Mouse (Mus musculus): ENCODE measurements around the gene Fsd2. TPM values are rescaled to one million over a fixed set of nuclear protein-coding genes. Genes with fewer than 3 reads are reported as not detected.

The Fsd2 gene
- polyA plus RNA-seq, 1 experiment, result 4.8 TPM

DNA sequence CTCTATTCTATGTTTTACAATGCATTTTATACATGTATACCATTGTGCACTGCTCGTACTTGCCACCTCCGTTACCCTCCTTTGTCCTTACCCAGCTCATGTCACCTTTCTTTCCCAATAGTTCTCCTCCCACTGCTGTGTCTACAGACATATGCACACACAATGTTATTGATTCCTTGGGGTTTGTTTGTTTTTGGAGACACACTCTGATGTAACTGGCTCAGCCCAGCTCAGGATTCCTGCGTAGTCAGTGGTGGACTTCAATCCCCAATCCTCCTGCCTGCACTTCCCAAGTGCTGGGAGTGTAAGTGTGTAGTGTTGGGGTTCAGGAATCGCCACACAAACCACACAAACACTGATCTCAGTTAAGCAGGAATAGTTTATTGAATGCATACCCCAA lies 20.5 kb upstream of the Fsd2 start:
- H3K27me3 ChIP-seq (ENCODE audit: control insufficient read depth, insufficient read depth, insufficient read length), result no peaks in the 10 kb centered on the region
- H3K36me3 ChIP-seq (ENCODE audit: control insufficient read depth, insufficient read depth), result peaks cover 11% of the 10 kb centered on the region
- H3K79me2 ChIP-seq (ENCODE audit: control insufficient read depth, insufficient read depth), result no peaks in the 10 kb centered on the region
- H3K4me2 ChIP-seq (ENCODE audit: low read depth), result no peak overlapping the region
- H3K4me3 ChIP-seq, result no peak overlapping the region
- no peak for TF ChIP-seq MYOG (IDR thresholded peaks at IDR 0.05; ENCODE audit: control insufficient read depth in 1 of 3, insufficient read depth in 1 of 3, insufficient read length in 2 of 3, low read depth in 2 of 3)
- TF ChIP-seq E2F4 (IDR thresholded peaks at IDR 0.05; ENCODE audit: insufficient read depth), result no peak
- TF ChIP-seq CEBPB (IDR thresholded peaks at IDR 0.05; ENCODE audit: insufficient read depth, poor library complexity, severe bottlenecking), result no peak
- no peak for TF ChIP-seq MYOD1 (IDR thresholded peaks at IDR 0.05; ENCODE audit: control insufficient read depth in 1 of 3, insufficient read length in 2 of 3, low read depth in 2 of 3)
- no peak for TF ChIP-seq POLR2AphosphoS2 (IDR thresholded peaks at IDR 0.05; ENCODE audit: insufficient read length, low read depth)
- TF ChIP-seq TCF12 (IDR thresholded peaks at IDR 0.05; ENCODE audit: insufficient read depth, poor library complexity, severe bottlenecking), result no peak
- TF ChIP-seq SRF (IDR thresholded peaks at IDR 0.05; ENCODE audit: control insufficient read depth, insufficient read length, low read depth), result no peak
- no peak for TF ChIP-seq USF1 (IDR thresholded peaks at IDR 0.05; ENCODE audit: low read depth)
- no peak for TF ChIP-seq TCF3 (IDR thresholded peaks at IDR 0.05; ENCODE audit: insufficient read length, low read depth)
- no peak for TF ChIP-seq MAX (IDR thresholded peaks at IDR 0.05; ENCODE audit: low read depth)
- no peak for TF ChIP-seq REST (IDR thresholded peaks at IDR 0.05; ENCODE audit: insufficient read depth, insufficient read length)
- TF ChIP-seq POLR2A (IDR thresholded peaks at IDR 0.05; ENCODE audit: insufficient read length, low read depth), result no peak
- no peak overlapping the region for H3ac ChIP-seq (ENCODE audit: control insufficient read depth, insufficient read length)

- no peak overlapping the region for H3ac ChIP-seq (ENCODE audit: control insufficient read depth, insufficient read length)
- H3K4me2 ChIP-seq (ENCODE audit: low read depth), result no peak overlapping the region
- H3K27me3 ChIP-seq (ENCODE audit: control insufficient read depth, insufficient read depth, insufficient read length), result no peaks in the 10 kb centered on the region
- no peaks in the 10 kb centered on the region for H3K79me2 ChIP-seq (ENCODE audit: control insufficient read depth, insufficient read depth)
- no peak overlapping the region for H3K4me3 ChIP-seq
- TF ChIP-seq MYOD1 (IDR thresholded peaks at IDR 0.05; ENCODE audit: control insufficient read depth in 1 of 3, insufficient read length in 2 of 3, low read depth in 2 of 3) (no peak), TCF12 (IDR thresholded peaks at IDR 0.05; ENCODE audit: insufficient read depth, poor library complexity, severe bottlenecking) (no peak), MYOG (IDR thresholded peaks at IDR 0.05; ENCODE audit: control insufficient read depth in 1 of 3, insufficient read depth in 1 of 3, insufficient read length in 2 of 3, low read depth in 2 of 3) (no peak)
- H3K36me3 ChIP-seq (ENCODE audit: control insufficient read depth, insufficient read depth), result peaks cover 11% of the 10 kb centered on the region
Observed at GRCm38 (mm10) chr7:81585326-81585725, 18.6 kb upstream of the Fsd2 start.

DNA sequence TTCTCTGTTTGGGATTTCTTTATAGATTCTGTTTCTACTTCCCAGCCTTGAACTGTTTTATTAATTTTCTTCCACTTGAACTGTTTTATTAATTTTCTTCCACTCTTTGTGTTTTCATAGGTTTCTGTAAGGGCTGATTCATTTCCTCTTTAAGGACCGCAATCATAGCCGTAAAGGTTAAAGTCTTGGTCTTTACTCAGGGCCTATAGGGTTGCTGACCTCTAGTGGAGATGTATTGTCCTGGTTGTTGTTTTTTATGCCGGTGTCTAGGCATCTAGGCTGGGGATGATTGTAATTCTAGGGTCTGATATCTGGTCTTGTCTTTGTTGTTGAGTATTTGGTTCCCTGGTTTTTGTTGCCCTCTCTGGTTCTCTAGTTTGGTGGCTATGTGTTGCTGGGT lies 16.8 kb upstream of the Fsd2 start:
- H3ac ChIP-seq (ENCODE audit: control insufficient read depth, insufficient read length), result no peak overlapping the region
- no peaks in the 10 kb centered on the region for H3K79me2 ChIP-seq (ENCODE audit: control insufficient read depth, insufficient read depth)
- TF ChIP-seq MAX (IDR thresholded peaks at IDR 0.05; ENCODE audit: low read depth), result no peak
- TF ChIP-seq REST (IDR thresholded peaks at IDR 0.05; ENCODE audit: insufficient read depth, insufficient read length), result no peak
- no peak for TF ChIP-seq MYOG (IDR thresholded peaks at IDR 0.05; ENCODE audit: control insufficient read depth in 1 of 3, insufficient read depth in 1 of 3, insufficient read length in 2 of 3, low read depth in 2 of 3)
- TF ChIP-seq POLR2A (IDR thresholded peaks at IDR 0.05; ENCODE audit: insufficient read length, low read depth), result no peak
- no peak for TF ChIP-seq USF1 (IDR thresholded peaks at IDR 0.05; ENCODE audit: low read depth)
- no peak for TF ChIP-seq E2F4 (IDR thresholded peaks at IDR 0.05; ENCODE audit: insufficient read depth)
- TF ChIP-seq MYOD1 (IDR thresholded peaks at IDR 0.05; ENCODE audit: control insufficient read depth in 1 of 3, insufficient read length in 2 of 3, low read depth in 2 of 3), result no peak
- no peak for TF ChIP-seq SRF (IDR thresholded peaks at IDR 0.05; ENCODE audit: control insufficient read depth, insufficient read length, low read depth)
- TF ChIP-seq POLR2AphosphoS2 (IDR thresholded peaks at IDR 0.05; ENCODE audit: insufficient read length, low read depth), result no peak
- no peak for TF ChIP-seq TCF12 (IDR thresholded peaks at IDR 0.05; ENCODE audit: insufficient read depth, poor library complexity, severe bottlenecking)
- TF ChIP-seq CEBPB (IDR thresholded peaks at IDR 0.05; ENCODE audit: insufficient read depth, poor library complexity, severe bottlenecking), result no peak
- no peak for TF ChIP-seq TCF3 (IDR thresholded peaks at IDR 0.05; ENCODE audit: insufficient read length, low read depth)
- H3K36me3 ChIP-seq (ENCODE audit: control insufficient read depth, insufficient read depth), result peaks cover 11% of the 10 kb centered on the region
- H3K4me2 ChIP-seq (ENCODE audit: low read depth), result no peak overlapping the region
- H3K4me3 ChIP-seq, result no peak overlapping the region
- no peaks in the 10 kb centered on the region for H3K27me3 ChIP-seq (ENCODE audit: control insufficient read depth, insufficient read depth, insufficient read length)

DNA sequence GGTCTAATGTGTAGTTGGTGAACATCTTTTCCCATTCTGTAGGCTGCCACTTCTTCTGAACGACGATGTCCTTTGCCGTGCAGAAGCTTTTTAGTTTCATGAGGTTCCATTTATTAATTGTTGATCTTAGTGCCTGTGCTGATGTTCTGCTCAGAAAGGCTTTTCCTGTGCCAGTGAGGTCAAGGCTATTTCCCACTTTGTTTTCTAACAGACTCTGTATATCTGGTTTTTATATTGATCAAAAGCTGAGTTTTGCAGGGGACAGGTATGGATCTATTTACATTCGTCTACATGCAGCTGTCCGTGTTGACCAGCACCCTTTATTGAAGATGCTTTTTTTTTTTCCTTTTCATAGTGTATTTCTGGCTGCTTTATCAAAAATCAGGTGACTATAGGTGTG lies 12.6 kb upstream of the Fsd2 start:
- peaks cover 6% of the 10 kb centered on the region for H3K36me3 ChIP-seq (ENCODE audit: control insufficient read depth, insufficient read depth)
- TF ChIP-seq SRF (IDR thresholded peaks at IDR 0.05; ENCODE audit: control insufficient read depth, insufficient read length, low read depth) (no peak), MAX (IDR thresholded peaks at IDR 0.05; ENCODE audit: low read depth) (no peak), E2F4 (IDR thresholded peaks at IDR 0.05; ENCODE audit: insufficient read depth) (no peak), MYOD1 (IDR thresholded peaks at IDR 0.05; ENCODE audit: control insufficient read depth in 1 of 3, insufficient read length in 2 of 3, low read depth in 2 of 3) (no peak), MYOG (IDR thresholded peaks at IDR 0.05; ENCODE audit: control insufficient read depth in 1 of 3, insufficient read depth in 1 of 3, insufficient read length in 2 of 3, low read depth in 2 of 3) (no peak), REST (IDR thresholded peaks at IDR 0.05; ENCODE audit: insufficient read depth, insufficient read length) (no peak), CEBPB (IDR thresholded peaks at IDR 0.05; ENCODE audit: insufficient read depth, poor library complexity, severe bottlenecking) (no peak), TCF12 (IDR thresholded peaks at IDR 0.05; ENCODE audit: insufficient read depth, poor library complexity, severe bottlenecking) (no peak), POLR2A (IDR thresholded peaks at IDR 0.05; ENCODE audit: insufficient read length, low read depth) (no peak), TCF3 (IDR thresholded peaks at IDR 0.05; ENCODE audit: insufficient read length, low read depth) (no peak), POLR2AphosphoS2 (IDR thresholded peaks at IDR 0.05; ENCODE audit: insufficient read length, low read depth) (no peak), USF1 (IDR thresholded peaks at IDR 0.05; ENCODE audit: low read depth) (no peak)
- H3K79me2 ChIP-seq (ENCODE audit: control insufficient read depth, insufficient read depth), result no peaks in the 10 kb centered on the region
- H3K4me3 ChIP-seq, result no peak overlapping the region
- H3K27me3 ChIP-seq (ENCODE audit: control insufficient read depth, insufficient read depth, insufficient read length), result no peaks in the 10 kb centered on the region
- H3K4me2 ChIP-seq (ENCODE audit: low read depth), result no peak overlapping the region
- H3ac ChIP-seq (ENCODE audit: control insufficient read depth, insufficient read length), result no peak overlapping the region

DNA sequence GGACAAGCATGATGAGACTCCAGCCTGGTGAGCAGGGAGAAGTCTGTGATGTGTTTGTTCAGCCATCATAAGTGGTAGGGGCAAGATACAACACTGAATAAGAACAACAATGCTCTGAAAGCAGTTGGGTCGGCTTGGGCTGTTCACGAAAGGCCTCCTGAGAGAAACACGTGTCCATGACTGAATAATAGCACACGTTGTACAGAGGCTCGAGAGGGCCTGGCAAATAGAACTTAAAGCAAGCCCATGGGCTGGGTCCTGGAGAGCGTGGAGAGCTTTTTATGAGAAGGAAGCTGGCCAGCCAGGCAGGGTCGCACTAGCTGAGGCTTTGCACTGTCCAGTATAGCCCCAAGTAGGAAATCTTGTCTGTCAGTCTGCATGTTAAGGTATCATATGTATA lies 11.7 kb upstream of the Fsd2 start:
- Histone ChIP-seq H3K79me2 (ENCODE audit: control insufficient read depth, insufficient read depth) (no peaks in the 10 kb centered on the region), H3K4me2 (ENCODE audit: low read depth) (no peak overlapping the region), H3K36me3 (ENCODE audit: control insufficient read depth, insufficient read depth) (peaks cover 6% of the 10 kb centered on the region), H3K4me3 (no peak overlapping the region), H3K27me3 (ENCODE audit: control insufficient read depth, insufficient read depth, insufficient read length) (no peaks in the 10 kb centered on the region), H3ac (ENCODE audit: control insufficient read depth, insufficient read length) (no peak overlapping the region)
- no peak for TF ChIP-seq REST (IDR thresholded peaks at IDR 0.05; ENCODE audit: insufficient read depth, insufficient read length)
- no peak for TF ChIP-seq POLR2A (IDR thresholded peaks at IDR 0.05; ENCODE audit: insufficient read length, low read depth)
- TF ChIP-seq SRF (IDR thresholded peaks at IDR 0.05; ENCODE audit: control insufficient read depth, insufficient read length, low read depth), result no peak
- no peak for TF ChIP-seq USF1 (IDR thresholded peaks at IDR 0.05; ENCODE audit: low read depth)
- TF ChIP-seq POLR2AphosphoS2 (IDR thresholded peaks at IDR 0.05; ENCODE audit: insufficient read length, low read depth), result no peak
- TF ChIP-seq TCF3 (IDR thresholded peaks at IDR 0.05; ENCODE audit: insufficient read length, low read depth), result no peak
- TF ChIP-seq TCF12 (IDR thresholded peaks at IDR 0.05; ENCODE audit: insufficient read depth, poor library complexity, severe bottlenecking), result no peak
